Mouse (Mus musculus): ENCODE measurements at regions not wholly inside any gene's neighbourhood (a gene's known extent, or its start where the extent isn't known, plus 50 kb on each side); places are given as distances from the start of the nearest gene placed in this dataset.

DNA sequence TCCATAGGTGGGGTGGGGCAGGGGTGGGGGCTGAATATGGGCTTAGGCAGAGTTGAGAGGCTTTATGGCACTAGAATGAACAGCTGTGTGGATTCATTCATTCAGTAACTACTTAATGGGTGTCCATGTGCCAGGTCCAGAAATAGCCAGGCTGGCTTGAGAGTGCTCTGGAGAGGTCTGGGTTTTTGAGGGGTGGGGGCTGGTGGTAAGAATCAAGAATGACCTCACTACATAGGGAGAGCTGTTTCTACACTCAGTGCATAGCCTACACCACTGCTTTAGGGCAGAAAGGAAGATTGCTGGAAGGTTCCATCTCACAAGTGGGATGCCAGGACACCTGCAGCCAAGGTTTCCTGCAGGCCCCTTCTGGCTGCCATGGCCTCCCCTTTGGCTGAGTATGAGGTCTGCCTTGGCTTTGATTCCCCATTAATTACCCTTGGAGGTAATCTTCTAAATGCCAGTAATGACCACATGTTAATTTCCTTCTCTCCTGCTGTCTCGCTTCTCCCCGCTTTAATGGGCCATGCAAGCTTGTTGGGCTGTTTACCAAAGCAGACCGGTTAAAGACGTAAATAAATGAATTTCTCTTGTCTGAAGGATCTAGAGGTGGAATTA is 71.7 kb upstream of the Klf4 start:
- no peak for DNase-seq

DNA sequence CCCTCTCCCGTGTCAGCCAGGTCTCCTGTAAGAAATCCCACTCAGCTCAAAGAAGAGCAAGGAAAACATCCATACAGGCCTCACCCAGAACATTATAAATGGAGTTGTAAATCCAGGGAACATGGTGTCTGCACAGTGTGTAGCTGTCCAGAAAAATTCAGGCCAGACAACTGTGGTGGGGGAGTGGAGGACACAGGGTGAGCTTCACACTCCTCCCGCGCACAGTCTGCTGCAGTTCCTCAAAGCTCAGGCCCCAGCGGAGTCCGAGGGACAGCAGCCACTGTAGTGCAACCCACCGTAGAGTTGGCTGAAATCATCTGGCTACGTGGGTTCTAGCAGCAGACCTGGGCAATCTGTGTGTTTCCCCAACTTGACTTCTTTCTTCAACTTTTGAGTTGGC is 62.9 kb upstream of the Klf4 start:
- no peak for DNase-seq

DNA sequence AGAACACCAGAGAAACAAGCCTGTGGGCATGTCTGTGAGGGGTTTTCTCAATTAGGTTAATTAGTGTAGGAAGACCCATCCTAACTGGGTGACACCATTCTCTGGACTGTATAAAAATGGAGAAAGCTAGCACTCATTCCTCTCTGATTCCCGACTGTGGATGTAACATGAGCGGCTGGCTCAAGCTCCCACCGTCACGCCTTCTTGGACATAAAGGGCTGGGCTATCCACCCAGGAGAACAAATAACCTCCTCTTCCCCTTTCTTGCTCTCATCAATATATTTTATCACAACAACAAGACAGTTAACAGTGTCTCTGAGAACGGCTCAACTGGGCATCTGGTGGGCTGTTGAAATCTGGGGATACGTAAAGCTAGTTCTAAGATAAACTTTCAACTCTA is 62.4 kb upstream of the Klf4 start:
- DNase-seq = no peak

DNA sequence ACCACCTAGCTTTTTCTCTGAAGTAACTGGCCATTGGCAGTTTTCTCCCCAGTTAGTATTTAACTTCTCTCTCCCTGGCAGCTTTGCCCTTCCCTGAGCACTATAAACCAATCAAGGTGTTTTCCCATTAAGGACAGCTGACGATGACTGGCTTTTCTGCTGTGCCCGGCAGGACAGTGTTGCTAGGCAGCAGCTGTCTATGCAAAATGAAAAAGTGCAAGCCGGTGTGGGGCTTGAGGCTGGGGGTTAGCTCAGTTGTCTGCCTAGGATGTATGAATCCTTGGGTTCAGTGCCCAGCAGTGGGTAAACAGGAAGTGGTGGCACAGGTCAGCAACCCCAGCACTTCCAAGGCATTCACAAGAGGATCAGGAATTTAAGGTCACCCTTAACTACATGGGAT is 60.9 kb upstream of the Klf4 start:
- no peak for DNase-seq

DNA sequence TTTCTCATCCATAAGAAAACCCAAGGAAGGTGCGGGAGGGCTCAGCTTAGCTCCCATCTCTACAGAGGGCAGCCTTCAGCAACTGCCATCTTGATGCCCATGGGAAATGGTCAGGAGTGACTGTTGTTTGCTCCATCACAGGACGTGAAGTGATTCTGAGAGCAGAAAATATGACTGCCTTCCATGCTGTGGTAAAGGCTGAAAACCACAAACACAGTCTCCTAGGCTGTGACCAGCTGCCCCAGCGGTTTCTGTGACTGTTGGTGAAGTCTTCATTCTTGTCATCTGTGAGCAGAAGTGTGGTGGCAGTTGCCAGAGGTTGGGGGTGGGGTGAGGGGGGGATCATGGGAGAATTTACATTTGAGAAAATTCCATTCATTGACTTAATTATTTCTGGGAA is 53.9 kb upstream of the Klf4 start:
- DNase-seq = no peak

DNA sequence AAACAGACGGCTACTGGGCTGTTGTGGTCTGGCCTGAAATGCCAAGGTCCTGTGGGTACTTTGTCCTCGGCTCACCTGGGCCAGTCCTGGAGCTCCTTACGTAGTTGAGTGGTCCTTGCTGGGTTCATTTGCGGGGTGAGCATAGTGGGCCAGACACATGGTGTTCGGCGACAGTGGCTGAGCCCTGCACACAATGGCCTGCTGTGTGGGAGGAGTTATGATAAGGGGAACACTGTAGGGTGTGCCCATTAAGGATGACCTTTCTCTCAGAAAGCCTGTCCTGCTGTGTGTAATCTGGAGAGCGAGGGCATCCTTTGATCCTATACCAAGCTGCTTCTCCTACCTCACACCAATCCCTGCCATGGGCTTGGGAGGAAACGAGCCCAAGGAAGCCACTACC is 51.3 kb upstream of the Klf4 start:
- DNase-seq = no peak

All from lung, postnatal 10 days (tissue).